Mouse (Mus musculus) midbrain, embryonic 11.5 days (tissue): ENCODE measurements around the gene Syk. TPM values are rescaled to one million over a fixed set of nuclear protein-coding genes. Genes with fewer than 3 reads are reported as not detected.

Source experiments
- ATAC-seq: fragments of 200-750 bp; cut with Nextera tagmentation; 2 replicates; pipeline ENCODE4 v1.8.0; 2017; ENCODE audit warnings: moderate TSS enrichment, moderate library complexity; ENCODE audit not compliant: low FRiP score
- DNase-seq: peaks from one replicate; pipeline ENCODE4 v3.0.0; 2015; ENCODE audit warnings: low spot score; ENCODE audit errors: missing footprints
- H3K27ac ChIP-seq: fragments of 300-500 bp; sonication (generic); 2 replicates; pipeline ENCODE4 v1.5.1; 2014; ENCODE audit warnings: low read depth, low read length
- H3K27me3 ChIP-seq: fragments of 300-500 bp; sonication (generic); 2 replicates; pipeline ENCODE4 v1.6.1; 2014; ENCODE audit warnings: mild to moderate bottlenecking, low read length, moderate library complexity, mixed read lengths; ENCODE audit not compliant: control insufficient read depth, insufficient read depth
- H3K36me3 ChIP-seq: fragments of 300-500 bp; sonication (generic); 2 replicates; pipeline ENCODE4 v1.6.1; 2014; ENCODE audit warnings: mild to moderate bottlenecking, low read length, moderate library complexity, mixed read lengths; ENCODE audit not compliant: control insufficient read depth, insufficient read depth
- H3K4me1 ChIP-seq: fragments of 300-500 bp; sonication (generic); 2 replicates; pipeline ENCODE4 v1.6.1; 2014; ENCODE audit warnings: low read length; ENCODE audit not compliant: control insufficient read depth, insufficient read depth
- H3K4me2 ChIP-seq: fragments of 300-500 bp; sonication (generic); 2 replicates; pipeline ENCODE4 v1.6.1; 2014; ENCODE audit warnings: mild to moderate bottlenecking, moderate library complexity
- H3K4me3 ChIP-seq: fragments of 300-500 bp; sonication (generic); 2 replicates; pipeline ENCODE4 v1.5.1; 2014; ENCODE audit warnings: low read depth, low read length
- H3K9ac ChIP-seq: fragments of 300-500 bp; sonication (generic); 2 replicates; pipeline ENCODE4 v1.6.1; 2014; ENCODE audit warnings: low read length
- H3K9me3 ChIP-seq: fragments of 300-500 bp; sonication (generic); 2 replicates; pipeline ENCODE4 v1.6.1; 2016; ENCODE audit warnings: low read length; ENCODE audit not compliant: control insufficient read depth
- WGBS: fragments of 180-500 bp; shearing (Covaris S2); extraction: QIAGEN DNeasy Blood & Tissue Kit; methylation state at CpG from one replicate; pipeline ENCODE4 v1.1.7; 2014; 5-methylcytosine and 5-hydroxymethylcytosine counted together
- polyA plus RNA-seq: library from polyadenylated mRNA; unstranded; fragments of >200 nt; fragmentation: Nextera tagmentation; extraction: Ambion mirVana; gene quantifications from 2 replicates; pipeline ENCODE4 v1.2.1, GENCODE M21; 2014

The Syk gene
- polyA plus RNA-seq, 1 experiment from 2014 or later, result 2.1 TPM

GRCm38 (mm10) chr13:52587761-52588160 lies 4.8 kb downstream of the Syk start:
- H3K4me2 ChIP-seq, result no peak overlapping the region
- DNase-seq, result no peak
- H3K4me3 ChIP-seq, result no peak overlapping the region
- H3K9me3 ChIP-seq, result no peaks in the 10 kb centered on the region
- H3K9ac ChIP-seq, result no peak overlapping the region
- no peaks in the 10 kb centered on the region for H3K36me3 ChIP-seq
- peaks cover 13% of the 10 kb centered on the region for H3K27me3 ChIP-seq
- 89% methylated on average over 4 of the region's 4 CpGs for WGBS
- ATAC-seq, result no peak
- H3K27ac ChIP-seq, result no peak overlapping the region
- H3K4me1 ChIP-seq, result no peaks in the 10 kb centered on the region

DNA sequence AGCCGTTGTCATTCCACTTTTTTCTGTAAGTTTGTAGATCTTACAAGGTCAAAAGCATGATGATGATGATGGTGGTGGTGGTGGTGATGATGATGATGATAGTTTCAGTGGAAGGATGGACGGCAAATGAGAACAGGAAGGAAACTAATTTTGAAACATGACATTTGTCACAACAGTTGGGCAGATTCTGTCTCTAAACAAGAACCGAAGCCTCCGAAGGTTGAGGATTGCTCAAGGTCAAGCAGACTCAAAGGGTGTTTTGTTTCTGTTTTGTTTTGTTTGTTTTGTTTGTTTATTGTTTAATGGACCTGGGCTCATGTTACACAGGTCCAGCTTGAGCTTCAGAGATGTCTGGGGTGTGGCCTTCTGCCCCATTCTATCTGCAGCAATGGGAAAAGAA lies 6.1 kb downstream of the Syk start:
- H3K4me1 ChIP-seq, result no peaks in the 10 kb centered on the region
- H3K9me3 ChIP-seq, result no peaks in the 10 kb centered on the region
- 91% methylated on average over 4 of the region's 4 CpGs for WGBS

DNA sequence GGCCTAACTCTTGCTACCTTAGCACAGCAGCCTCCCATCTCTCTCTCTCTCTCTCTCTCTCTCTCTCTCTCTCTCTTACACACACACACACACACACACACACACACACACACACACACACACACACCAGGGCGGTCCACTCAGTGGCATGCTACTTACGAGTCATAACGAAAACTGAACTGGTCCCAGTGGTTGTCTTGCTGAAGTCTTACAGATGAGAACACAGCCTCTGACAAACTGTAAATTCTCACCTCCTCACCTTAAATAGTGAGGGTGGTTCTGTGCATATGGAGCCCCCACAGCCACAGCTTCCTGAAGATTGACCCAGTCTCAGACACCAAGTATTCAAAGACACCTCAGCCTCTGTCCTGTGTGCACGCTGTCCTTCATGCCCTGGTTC lies 8.9 kb downstream of the Syk start:
- Histone ChIP-seq H3K27me3 (no peaks in the 10 kb centered on the region), H3K36me3 (no peaks in the 10 kb centered on the region), H3K4me3 (no peak overlapping the region), H3K4me1 (no peaks in the 10 kb centered on the region), H3K4me2 (no peak overlapping the region), H3K27ac (no peak overlapping the region), H3K9ac (no peak overlapping the region), H3K9me3 (no peaks in the 10 kb centered on the region)
- WGBS, result 97% methylated on average over 4 of the region's 4 CpGs
- no peak for DNase-seq
- ATAC-seq, result no peak

More for the DNA sequence above, 6.1 kb downstream of the Syk start:
- DNase-seq (no peak), ATAC-seq (no peak)
- Histone ChIP-seq H3K36me3 (no peaks in the 10 kb centered on the region), H3K9ac (no peak overlapping the region), H3K27me3 (peaks cover 6% of the 10 kb centered on the region; the same call in 1 of the 2 replicates), H3K27ac (no peak overlapping the region), H3K4me2 (no peak overlapping the region), H3K4me3 (no peak overlapping the region)

GRCm38 (mm10) chr13:52596692-52597091 lies 13.7 kb downstream of the Syk start:
- H3K27me3 ChIP-seq, result no peaks in the 10 kb centered on the region
- H3K4me3 ChIP-seq, result no peak overlapping the region
- H3K36me3 ChIP-seq, result no peaks in the 10 kb centered on the region
- H3K27ac ChIP-seq, result no peak overlapping the region
- no peaks in the 10 kb centered on the region for H3K9me3 ChIP-seq
- no peak overlapping the region for H3K4me2 ChIP-seq
- no peak for ATAC-seq
- no peaks in the 10 kb centered on the region for H3K4me1 ChIP-seq
- H3K9ac ChIP-seq, result no peak overlapping the region
- 84% methylated on average over 5 of the region's 5 CpGs for WGBS
- DNase-seq, result no peak

DNA sequence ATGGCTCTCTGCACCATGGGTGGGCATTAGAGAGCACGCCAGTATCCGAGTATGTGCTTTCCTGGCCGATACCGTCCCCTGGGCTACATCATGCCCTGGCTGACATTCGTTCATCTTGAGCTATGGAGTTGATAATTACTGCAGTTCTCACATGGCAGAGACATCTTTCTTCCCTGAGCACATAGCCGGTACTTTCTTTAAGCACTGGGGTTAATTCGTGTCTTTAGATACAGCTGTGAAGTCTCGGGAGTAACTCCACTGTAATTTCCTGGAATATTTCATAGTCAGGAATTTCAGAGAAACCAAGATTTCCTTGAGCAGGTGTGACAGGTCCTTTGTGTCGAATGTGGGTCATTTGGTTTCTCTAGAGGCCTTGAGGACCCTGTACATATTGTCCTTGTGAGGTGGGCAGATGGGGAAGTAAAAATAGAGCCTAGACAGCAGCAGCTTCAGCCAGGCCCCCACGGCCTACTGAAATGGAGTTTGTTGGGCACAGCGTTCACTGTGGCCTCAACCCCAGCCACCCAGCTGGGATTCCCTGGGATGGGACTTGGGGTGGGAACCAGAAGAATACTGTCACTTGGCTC lies 14.2 kb downstream of the Syk start:
- Histone ChIP-seq H3K27me3 (no peaks in the 10 kb centered on the region), H3K4me2 (no peak overlapping the region), H3K36me3 (no peaks in the 10 kb centered on the region), H3K4me1 (no peaks in the 10 kb centered on the region), H3K4me3 (no peak overlapping the region), H3K27ac (no peak overlapping the region), H3K9me3 (no peaks in the 10 kb centered on the region), H3K9ac (no peak overlapping the region)
- 82% methylated on average over 11 of the region's 11 CpGs for WGBS
- DNase-seq (no peak), ATAC-seq (no peak)

DNA sequence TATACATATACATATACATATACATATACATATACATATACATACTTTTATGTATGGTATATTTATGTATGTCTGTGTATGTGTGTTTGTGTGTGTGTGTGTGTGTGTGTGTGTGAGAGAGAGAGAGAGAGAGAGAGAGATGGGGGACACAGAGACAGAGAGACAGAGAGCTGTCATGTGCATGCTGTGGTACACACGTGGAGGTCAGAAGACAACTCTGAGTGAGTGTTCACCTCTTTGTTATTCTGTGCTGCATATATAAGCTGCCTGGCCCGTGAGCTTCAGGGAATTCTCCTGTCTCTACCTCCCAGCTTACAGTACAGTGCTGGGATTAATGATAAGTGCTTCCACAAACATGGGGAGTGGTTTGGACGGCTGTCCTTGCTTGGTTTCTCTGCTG lies 15.3 kb downstream of the Syk start:
- H3K27me3 ChIP-seq, result no peaks in the 10 kb centered on the region
- no peaks in the 10 kb centered on the region for H3K4me1 ChIP-seq
- H3K27ac ChIP-seq, result no peak overlapping the region
- WGBS, result 72% methylated on average over 3 of the region's 3 CpGs
- no peaks in the 10 kb centered on the region for H3K36me3 ChIP-seq
- H3K4me3 ChIP-seq, result no peak overlapping the region
- no peak for ATAC-seq
- no peak for DNase-seq
- no peaks in the 10 kb centered on the region for H3K9me3 ChIP-seq
- H3K4me2 ChIP-seq, result no peak overlapping the region
- no peak overlapping the region for H3K9ac ChIP-seq

GRCm38 (mm10) chr13:52600015-52600643 lies 17.2 kb downstream of the Syk start:
- Histone ChIP-seq H3K9me3 (no peaks in the 10 kb centered on the region), H3K4me1 (no peaks in the 10 kb centered on the region), H3K4me2 (no peak overlapping the region), H3K9ac (no peak overlapping the region), H3K27me3 (no peaks in the 10 kb centered on the region), H3K4me3 (no peak overlapping the region), H3K36me3 (no peaks in the 10 kb centered on the region), H3K27ac (no peak overlapping the region)
- no peak for ATAC-seq
- no peak for DNase-seq
- WGBS, result 67% methylated on average over 4 of the region's 4 CpGs

- Histone ChIP-seq H3K4me1 (no peaks in the 10 kb centered on the region), H3K27me3 (no peaks in the 10 kb centered on the region), H3K9me3 (no peaks in the 10 kb centered on the region), H3K9ac (no peak overlapping the region), H3K36me3 (no peaks in the 10 kb centered on the region), H3K4me2 (no peak overlapping the region), H3K4me3 (no peak overlapping the region), H3K27ac (no peak overlapping the region)
- DNase-seq, result no peak
- WGBS, result 75% methylated on average over 4 of the region's 4 CpGs
- ATAC-seq, result no peak
Measured at GRCm38 (mm10) chr13:52602752-52603151, 19.8 kb downstream of the Syk start.

DNA sequence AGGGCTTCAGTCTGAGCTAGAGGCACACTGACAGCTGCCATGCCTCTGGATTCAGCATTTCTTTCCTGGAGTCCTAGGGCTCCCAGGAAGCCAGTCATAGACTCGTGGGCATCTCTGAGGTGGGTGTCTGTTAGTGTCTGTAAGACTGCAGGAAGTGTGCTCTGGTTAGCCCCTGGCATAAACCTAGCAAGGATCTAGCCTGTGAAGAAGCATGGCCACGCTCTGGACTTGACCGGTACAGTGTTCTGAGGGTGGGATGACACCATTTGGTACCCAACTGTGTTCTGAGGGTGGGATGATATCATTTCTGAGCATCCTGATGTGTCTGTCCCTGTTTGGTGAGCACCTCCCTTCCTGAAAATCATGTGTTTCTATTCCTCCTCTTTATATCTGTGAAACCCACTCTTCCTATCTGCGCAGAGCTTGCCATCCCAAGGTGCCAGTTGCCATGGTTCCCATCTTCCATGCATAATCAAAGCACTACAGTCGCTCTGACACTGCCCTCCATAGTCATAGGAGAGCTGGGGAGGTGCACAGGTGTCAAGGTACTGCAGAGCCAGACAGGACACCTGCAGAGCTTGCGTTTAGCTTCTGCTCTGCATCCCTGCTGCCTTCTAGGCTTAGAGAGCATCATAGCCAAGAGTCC lies 20.9 kb downstream of the Syk start:
- DNase-seq (no peak), ATAC-seq (no peak)
- Histone ChIP-seq H3K27ac (no peak overlapping the region), H3K27me3 (no peaks in the 10 kb centered on the region), H3K4me1 (no peaks in the 10 kb centered on the region), H3K9ac (no peak overlapping the region), H3K4me2 (no peak overlapping the region), H3K36me3 (no peaks in the 10 kb centered on the region), H3K9me3 (no peaks in the 10 kb centered on the region), H3K4me3 (no peak overlapping the region)
- 82% methylated on average over 6 of the region's 6 CpGs for WGBS
